Mouse (Mus musculus): ENCODE measurements at regions not wholly inside any gene's neighbourhood (a gene's known extent, or its start where the extent isn't known, plus 50 kb on each side); places are given as distances from the start of the nearest gene placed in this dataset.

- Histone ChIP-seq H3K27me3 (ENCODE audit: insufficient read depth, low read length) (no peaks in the 10 kb centered on the region), H3K9ac (replicated peaks; ENCODE audit: low read length) (no peak overlapping the region), H3K9me3 (ENCODE audit: low read length) (no peaks in the 10 kb centered on the region), H3K4me2 (replicated peaks; ENCODE audit: low read depth, low read length) (no peak overlapping the region), H3K36me3 (ENCODE audit: insufficient read depth, low read length) (no peaks in the 10 kb centered on the region), H3K27ac (ENCODE audit: low read length) (no peak overlapping the region), H3K4me3 (ENCODE audit: low read length) (no peak overlapping the region), H3K4me1 (ENCODE audit: insufficient read depth, low read length) (no peaks in the 10 kb centered on the region)
- no peak for ATAC-seq (ENCODE audit: low FRiP score, low TSS enrichment)
- 92% methylated on average over 4 of the region's 4 CpGs for WGBS
Measured at GRCm38 (mm10) chr4:75884371-75884770, 606.3 kb upstream of the Dmac1 start.

DNA sequence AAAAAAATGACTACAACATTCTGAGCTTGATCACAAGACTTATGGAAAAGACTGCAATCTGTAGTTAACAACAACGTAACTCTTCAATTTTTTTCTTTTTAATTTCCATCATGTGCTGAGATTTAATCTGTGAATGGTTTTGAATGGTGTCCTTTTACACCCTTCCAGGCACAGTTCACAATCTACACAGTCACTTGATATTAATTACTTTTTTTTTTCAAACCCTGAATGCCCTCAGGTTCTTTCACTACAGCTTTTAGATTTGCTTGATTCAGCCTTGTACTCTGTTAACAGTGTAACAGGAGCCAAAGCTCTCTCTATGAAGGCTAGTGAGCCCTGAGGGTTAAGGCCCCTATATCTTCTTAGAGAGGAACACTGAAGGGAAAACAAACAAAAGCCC, 591.7 kb upstream of the Dmac1 start:
- ATAC-seq (ENCODE audit: low FRiP score, low TSS enrichment), result no peak
- H3K27me3 ChIP-seq (ENCODE audit: insufficient read depth, low read length), result no peaks in the 10 kb centered on the region
- H3K4me1 ChIP-seq (ENCODE audit: insufficient read depth, low read length), result no peaks in the 10 kb centered on the region
- no peaks in the 10 kb centered on the region for H3K36me3 ChIP-seq (ENCODE audit: insufficient read depth, low read length)
- H3K9me3 ChIP-seq (ENCODE audit: low read length), result no peaks in the 10 kb centered on the region
- no peak overlapping the region for H3K27ac ChIP-seq (ENCODE audit: low read length)
- no peak overlapping the region for H3K4me3 ChIP-seq (ENCODE audit: low read length)
- H3K4me2 ChIP-seq (replicated peaks; ENCODE audit: low read depth, low read length), result no peak overlapping the region
- no peak overlapping the region for H3K9ac ChIP-seq (replicated peaks; ENCODE audit: low read length)
- 71% methylated on average over 1 of the region's 1 CpGs for WGBS

DNA sequence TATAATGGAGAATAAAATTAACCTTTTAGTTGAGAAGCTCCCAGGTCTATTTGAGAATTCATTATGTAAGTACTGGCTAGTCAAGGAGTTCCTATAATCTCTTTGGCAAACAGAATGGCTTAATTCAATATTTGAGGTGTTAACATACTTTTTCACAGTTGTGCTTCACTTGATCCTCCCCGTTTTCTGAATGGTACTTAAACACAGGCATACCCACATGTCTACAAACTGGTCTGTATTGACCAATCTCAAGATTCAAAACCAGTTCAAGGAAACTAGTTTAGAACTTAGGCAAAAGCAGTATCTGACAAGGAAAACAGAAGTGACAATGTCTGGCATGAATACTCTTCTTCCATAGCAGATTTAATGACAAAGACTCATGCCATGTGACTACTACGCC, 583.0 kb upstream of the Dmac1 start:
- H3K4me2 ChIP-seq (replicated peaks; ENCODE audit: low read depth, low read length), result no peak overlapping the region
- no peak overlapping the region for H3K4me3 ChIP-seq (ENCODE audit: low read length)
- H3K9ac ChIP-seq (replicated peaks; ENCODE audit: low read length), result no peak overlapping the region
- H3K27me3 ChIP-seq (ENCODE audit: insufficient read depth, low read length), result no peaks in the 10 kb centered on the region
- H3K9me3 ChIP-seq (ENCODE audit: low read length), result no peaks in the 10 kb centered on the region
- 84% methylated on average over 2 of the region's 2 CpGs for WGBS
- no peaks in the 10 kb centered on the region for H3K4me1 ChIP-seq (ENCODE audit: insufficient read depth, low read length)
- no peaks in the 10 kb centered on the region for H3K36me3 ChIP-seq (ENCODE audit: insufficient read depth, low read length)
- no peak overlapping the region for H3K27ac ChIP-seq (ENCODE audit: low read length)
- ATAC-seq (ENCODE audit: low FRiP score, low TSS enrichment), result no peak

GRCm38 (mm10) chr4:75857769-75858408, 579.8 kb upstream of the Dmac1 start:
- no peak for ATAC-seq (ENCODE audit: low FRiP score, low TSS enrichment)
- Histone ChIP-seq H3K4me2 (replicated peaks; ENCODE audit: low read depth, low read length) (no peak overlapping the region), H3K4me1 (ENCODE audit: insufficient read depth, low read length) (no peaks in the 10 kb centered on the region), H3K27me3 (ENCODE audit: insufficient read depth, low read length) (no peaks in the 10 kb centered on the region), H3K36me3 (ENCODE audit: insufficient read depth, low read length) (no peaks in the 10 kb centered on the region), H3K27ac (ENCODE audit: low read length) (no peak overlapping the region), H3K9ac (replicated peaks; ENCODE audit: low read length) (no peak overlapping the region), H3K9me3 (ENCODE audit: low read length) (no peaks in the 10 kb centered on the region), H3K4me3 (ENCODE audit: low read length) (no peak overlapping the region)
- 84% methylated on average over 2 of the region's 2 CpGs for WGBS

GRCm38 (mm10) chr4:75855688-75856296, 577.7 kb upstream of the Dmac1 start:
- no peak overlapping the region for H3K9ac ChIP-seq (replicated peaks; ENCODE audit: low read length)
- WGBS, result 18% methylated on average over 6 of the region's 6 CpGs
- no peaks in the 10 kb centered on the region for H3K9me3 ChIP-seq (ENCODE audit: low read length)
- peak; percentile 57; the same call in 1 of the 2 replicates for ATAC-seq (ENCODE audit: low FRiP score, low TSS enrichment)
- H3K27me3 ChIP-seq (ENCODE audit: insufficient read depth, low read length), result no peaks in the 10 kb centered on the region
- H3K4me2 ChIP-seq (replicated peaks; ENCODE audit: low read depth, low read length), result no peak overlapping the region
- no peak overlapping the region for H3K27ac ChIP-seq (ENCODE audit: low read length)
- no peak overlapping the region for H3K4me3 ChIP-seq (ENCODE audit: low read length)
- H3K4me1 ChIP-seq (ENCODE audit: insufficient read depth, low read length), result no peaks in the 10 kb centered on the region
- no peaks in the 10 kb centered on the region for H3K36me3 ChIP-seq (ENCODE audit: insufficient read depth, low read length)

DNA sequence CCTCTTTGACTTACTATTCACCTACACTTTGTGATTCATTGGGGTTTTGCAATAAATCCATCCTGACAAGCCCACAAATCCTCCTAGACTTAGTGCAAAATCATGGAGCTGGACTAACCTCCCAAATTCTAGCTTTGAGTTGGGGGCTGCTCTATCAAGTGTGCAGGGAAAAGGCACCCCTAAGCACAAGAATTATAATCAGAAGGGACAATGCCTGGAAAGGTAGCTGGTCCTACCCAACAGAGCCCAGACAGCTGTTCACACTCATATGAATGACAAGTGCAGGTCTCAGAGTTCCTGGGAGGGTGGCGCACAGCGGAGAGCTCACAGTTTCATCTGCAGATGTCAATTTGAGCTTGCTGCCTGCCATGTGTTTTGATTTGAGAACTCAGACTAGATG, 572.2 kb upstream of the Dmac1 start:
- H3K36me3 ChIP-seq (ENCODE audit: insufficient read depth, low read length), result no peaks in the 10 kb centered on the region
- H3K27ac ChIP-seq (ENCODE audit: low read length), result no peak overlapping the region
- no peak overlapping the region for H3K4me2 ChIP-seq (replicated peaks; ENCODE audit: low read depth, low read length)
- no peaks in the 10 kb centered on the region for H3K9me3 ChIP-seq (ENCODE audit: low read length)
- H3K27me3 ChIP-seq (ENCODE audit: insufficient read depth, low read length), result no peaks in the 10 kb centered on the region
- peak; percentile 59; the same call in 1 of the 2 replicates for ATAC-seq (ENCODE audit: low FRiP score, low TSS enrichment)
- 55% methylated on average over 2 of the region's 2 CpGs for WGBS
- peaks cover 6% of the 10 kb centered on the region; the same call in 1 of the 2 replicates for H3K4me1 ChIP-seq (ENCODE audit: insufficient read depth, low read length)
- no peak overlapping the region for H3K4me3 ChIP-seq (ENCODE audit: low read length)
- no peak overlapping the region for H3K9ac ChIP-seq (replicated peaks; ENCODE audit: low read length)

DNA sequence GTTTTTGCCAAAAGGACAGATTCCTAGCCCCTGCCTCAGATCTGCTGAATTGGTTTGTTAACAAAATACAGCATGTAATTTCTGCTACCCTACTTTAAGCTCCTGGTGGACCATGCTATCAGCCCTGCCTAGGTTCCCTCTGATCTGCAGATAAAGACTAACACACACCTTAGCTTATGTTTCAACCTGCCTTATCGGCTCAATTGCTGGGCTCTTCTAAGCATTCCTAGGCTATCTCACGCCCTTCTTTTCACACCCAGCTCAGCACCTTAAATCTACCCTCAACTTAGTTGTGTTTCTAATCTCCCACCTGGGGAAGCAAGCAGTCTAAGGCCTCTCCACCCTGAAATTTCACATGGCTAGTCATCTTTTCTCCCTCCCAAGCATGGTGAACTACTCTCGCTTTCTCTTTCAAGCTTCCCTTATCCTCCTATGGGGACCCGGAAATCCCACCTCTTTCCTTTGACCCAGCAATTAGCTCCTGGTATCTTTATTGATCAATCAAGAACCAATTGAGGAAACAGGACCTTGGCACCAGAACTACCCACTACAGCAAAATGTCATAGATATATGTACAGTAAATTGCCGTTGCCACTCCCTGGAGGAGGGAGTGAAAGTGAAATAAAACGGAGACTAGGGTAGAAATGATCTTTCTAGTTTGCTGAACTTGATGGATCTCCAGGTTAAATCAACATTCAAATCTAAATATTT, 569.7 kb upstream of the Dmac1 start:
- Histone ChIP-seq H3K27me3 (ENCODE audit: insufficient read depth, low read length) (no peaks in the 10 kb centered on the region), H3K9ac (replicated peaks; ENCODE audit: low read length) (no peak overlapping the region), H3K27ac (ENCODE audit: low read length) (no peak overlapping the region), H3K9me3 (ENCODE audit: low read length) (no peaks in the 10 kb centered on the region), H3K4me3 (ENCODE audit: low read length) (no peak overlapping the region), H3K4me2 (replicated peaks; ENCODE audit: low read depth, low read length) (no peak overlapping the region), H3K4me1 (ENCODE audit: insufficient read depth, low read length) (peaks cover 6% of the 10 kb centered on the region; the same call in 1 of the 2 replicates), H3K36me3 (ENCODE audit: insufficient read depth, low read length) (no peaks in the 10 kb centered on the region)
- 78% methylated on average over 6 of the region's 6 CpGs for WGBS
- ATAC-seq (ENCODE audit: low FRiP score, low TSS enrichment), result no peak

DNA sequence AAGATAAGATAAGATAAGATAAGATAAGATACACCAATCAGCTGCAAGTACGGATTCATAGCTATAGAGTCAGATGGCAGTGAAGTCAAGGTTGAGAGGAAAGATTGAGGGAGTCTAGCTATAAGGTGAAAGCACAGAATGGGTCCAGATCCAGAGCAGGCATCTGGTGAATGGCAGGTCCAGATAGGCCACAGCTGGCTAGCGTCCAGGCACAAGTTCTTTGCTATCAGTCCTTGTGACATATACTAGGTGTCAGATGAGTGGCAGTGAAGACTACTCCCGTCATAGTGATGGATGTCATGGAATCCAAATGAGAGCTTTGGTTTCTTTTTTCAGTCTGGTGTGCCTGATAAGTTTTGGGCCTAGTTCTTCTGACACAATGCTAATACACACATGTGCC, 566.9 kb upstream of the Dmac1 start:
- no peaks in the 10 kb centered on the region; the same call in 1 of the 2 replicates for H3K4me1 ChIP-seq (ENCODE audit: insufficient read depth, low read length)
- no peak overlapping the region for H3K4me3 ChIP-seq (ENCODE audit: low read length)
- H3K27ac ChIP-seq (ENCODE audit: low read length), result no peak overlapping the region
- no peaks in the 10 kb centered on the region for H3K9me3 ChIP-seq (ENCODE audit: low read length)
- no peak overlapping the region for H3K4me2 ChIP-seq (replicated peaks; ENCODE audit: low read depth, low read length)
- 85% methylated on average over 3 of the region's 3 CpGs for WGBS
- no peaks in the 10 kb centered on the region for H3K27me3 ChIP-seq (ENCODE audit: insufficient read depth, low read length)
- ATAC-seq (ENCODE audit: low FRiP score, low TSS enrichment), result no peak
- H3K36me3 ChIP-seq (ENCODE audit: insufficient read depth, low read length), result no peaks in the 10 kb centered on the region
- H3K9ac ChIP-seq (replicated peaks; ENCODE audit: low read length), result no peak overlapping the region

DNA sequence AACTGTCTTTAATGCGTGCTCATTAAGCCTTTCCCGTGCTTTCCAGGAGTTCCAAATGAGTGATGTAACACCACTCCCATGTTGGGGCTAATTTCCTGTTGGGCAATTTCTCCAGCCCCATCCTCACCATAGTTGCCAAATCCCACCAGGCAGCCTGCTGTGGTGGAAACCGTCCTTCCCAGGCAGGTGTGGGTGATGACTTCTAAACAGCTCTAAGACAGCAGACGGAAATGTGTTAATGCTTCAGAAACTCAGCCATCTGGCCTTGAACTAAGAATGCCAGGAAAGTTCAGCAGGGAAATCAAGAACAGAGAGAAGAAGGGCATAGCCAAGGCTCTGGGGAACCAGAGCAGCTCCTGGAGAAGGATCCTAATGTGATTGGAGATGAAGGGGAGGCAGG, 560.5 kb upstream of the Dmac1 start:
- H3K27ac ChIP-seq (ENCODE audit: low read length), result no peak overlapping the region
- no peaks in the 10 kb centered on the region for H3K36me3 ChIP-seq (ENCODE audit: insufficient read depth, low read length)
- H3K27me3 ChIP-seq (ENCODE audit: insufficient read depth, low read length), result no peaks in the 10 kb centered on the region
- H3K4me3 ChIP-seq (ENCODE audit: low read length), result no peak overlapping the region
- WGBS, result 52% methylated on average over 4 of the region's 4 CpGs
- no peaks in the 10 kb centered on the region for H3K4me1 ChIP-seq (ENCODE audit: insufficient read depth, low read length)
- no peaks in the 10 kb centered on the region for H3K9me3 ChIP-seq (ENCODE audit: low read length)
- no peak for ATAC-seq (ENCODE audit: low FRiP score, low TSS enrichment)
- no peak overlapping the region for H3K4me2 ChIP-seq (replicated peaks; ENCODE audit: low read depth, low read length)
- H3K9ac ChIP-seq (replicated peaks; ENCODE audit: low read length), result no peak overlapping the region

GRCm38 (mm10) chr4:75827082-75827711, 549.1 kb upstream of the Dmac1 start:
- Histone ChIP-seq H3K36me3 (ENCODE audit: insufficient read depth, low read length) (no peaks in the 10 kb centered on the region), H3K4me1 (ENCODE audit: insufficient read depth, low read length) (no peaks in the 10 kb centered on the region), H3K9me3 (ENCODE audit: low read length) (no peaks in the 10 kb centered on the region), H3K9ac (replicated peaks; ENCODE audit: low read length) (no peak overlapping the region), H3K27ac (ENCODE audit: low read length) (no peak overlapping the region), H3K27me3 (ENCODE audit: insufficient read depth, low read length) (no peaks in the 10 kb centered on the region), H3K4me2 (replicated peaks; ENCODE audit: low read depth, low read length) (no peak overlapping the region), H3K4me3 (ENCODE audit: low read length) (no peak overlapping the region)
- 47% methylated on average over 3 of the region's 3 CpGs for WGBS
- ATAC-seq (ENCODE audit: low FRiP score, low TSS enrichment), result no peak
